Mouse (Mus musculus) Patski (cell line): Measurements from ENCODE around the gene Ipo8. TPM values are rescaled to one million over a fixed set of nuclear protein-coding genes. Genes with fewer than 3 reads are reported as not detected.

Experiments used
- ATAC-seq: fragments of 100-300 bp; one replicate; pipeline ENCODE4 v1.8.0; 2021
- CTCF ChIA-PET: fragments of 350-600 bp; sonication (Branson Sonifier 250); formaldehyde crosslinking; loops from one replicate; lab custom pipeline; 2022; ENCODE audit warnings: inconsistent platforms; lab: Charles Lee
- POLR2A ChIA-PET: fragments of 350-600 bp; sonication (Branson Sonifier 250); formaldehyde crosslinking; loops from one replicate; lab custom pipeline; 2022; ENCODE audit warnings: antibody characterized with exemption, inconsistent platforms; lab: Charles Lee
- DNase-seq: peaks from one replicate; pipeline ENCODE4 v3.0.0-alpha.2; 2011; ENCODE audit warnings: low read depth, low spot score
- H3K27me3 ChIP-seq: fragments of 371-371 bp; one replicate; pipeline ENCODE4 v1.5.1; 2021
- CTCF ChIP-seq: fragments of 100-300 bp; IDR thresholded peaks from one replicate; pipeline ENCODE4 v1.5.1; 2021
- in situ Hi-C: fragments of 300-500 bp; cut with MboI; formaldehyde crosslinking; loops from 3 replicates; pipeline ENCODE4 v1.11.1; 2018; ENCODE audit warnings: low pct_unique_long_range_greater_than_20kb, mixed read lengths
- polyA plus RNA-seq: library from polyadenylated mRNA; unstranded; gene quantifications from one replicate; pipeline ENCODE4 v1.2.3, GENCODE M21; 2021

Gene Ipo8
- polyA plus RNA-seq, result 51.6 TPM

DNA sequence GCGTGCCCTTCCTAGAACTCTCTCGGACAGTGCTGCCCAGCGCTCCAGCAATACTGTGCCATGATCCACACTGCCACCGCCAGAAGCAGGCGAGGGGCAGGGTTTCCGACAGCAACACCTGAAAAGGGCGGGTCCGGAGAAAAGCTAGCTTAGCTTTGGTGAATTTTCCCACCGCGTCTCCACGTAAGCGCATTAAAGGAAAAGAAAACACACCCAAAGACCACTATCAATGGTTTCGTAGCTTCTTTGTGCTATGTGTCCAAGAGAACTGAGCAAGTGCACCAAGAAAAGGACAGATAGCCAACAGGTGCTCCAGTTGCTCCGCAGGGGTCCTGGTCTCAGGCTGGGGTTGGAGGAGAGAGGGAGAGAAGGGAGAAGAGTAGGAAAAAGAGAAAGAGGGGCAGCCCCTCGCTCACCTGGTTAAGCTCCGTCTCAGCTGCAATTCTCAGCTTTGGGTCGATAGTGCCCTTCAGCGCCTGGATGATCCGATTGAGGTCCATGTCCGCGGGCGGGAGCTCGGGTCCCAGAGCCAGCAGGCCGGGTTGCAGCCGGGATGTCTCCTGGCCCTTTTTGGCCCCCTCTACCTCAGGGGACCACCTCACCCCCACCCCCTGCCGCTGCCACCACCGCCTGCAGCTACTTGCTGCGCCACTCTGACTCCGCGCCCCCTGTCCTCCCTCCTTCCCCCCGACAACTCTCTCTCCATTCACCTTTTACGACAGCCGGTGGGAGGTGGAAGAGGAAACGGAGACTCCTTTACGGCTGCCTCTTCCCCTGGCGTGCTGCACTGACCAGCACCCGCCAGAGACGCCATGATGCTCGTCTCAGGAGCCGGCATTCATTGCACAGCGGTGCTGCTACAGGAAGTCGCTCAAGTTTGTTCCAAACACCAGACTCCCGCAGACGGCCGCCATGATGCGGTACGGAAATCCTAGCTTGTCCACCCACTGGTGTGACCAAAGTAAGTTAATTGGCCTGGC lies at the start of gene Ipo8:
Gene Ipo8, minus strand, starts transcription at position 720 of the 980 bp plus-strand sequence.
- no peak for TF ChIP-seq CTCF
- POLR2A ChIA-PET, result interaction anchor here (0.7 kb wide), 1 partner anchor 12 kb away, joined by 5 read pairs; no protein-coding TSS in a partner anchor
- peak; percentile 100 for ATAC-seq
- H3K27me3 ChIP-seq, result no peaks in the 10 kb centered on the region
- in situ Hi-C loops, result no loop called here
- CTCF ChIA-PET, result interaction anchor here (1.4 to 1.5 kb wide), 2 partner anchors 20 to 27 kb away, joined by 3 read pairs; no protein-coding TSS in a partner anchor
- peak; percentile 63 for DNase-seq

DNA sequence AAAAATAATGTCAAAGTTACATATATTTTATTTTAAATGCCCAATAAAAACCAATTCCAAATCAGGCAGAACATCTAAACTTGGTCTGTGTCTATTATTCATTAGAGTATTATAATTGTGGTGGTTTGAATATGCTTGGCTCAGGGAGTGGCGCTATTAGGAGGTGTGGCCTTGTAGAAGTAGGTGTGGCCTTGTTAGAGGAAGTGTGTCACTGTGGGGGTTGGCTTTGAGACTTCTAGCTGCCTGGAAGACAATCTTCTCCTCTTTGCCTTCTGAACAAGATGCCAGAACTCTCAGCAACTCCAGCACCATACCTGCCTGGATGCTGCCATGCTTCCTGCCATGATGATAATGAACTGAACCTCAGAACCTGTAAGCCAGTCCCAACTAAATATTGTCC lies 42.6 kb upstream of the Ipo8 start:
- DNase-seq (no peak), ATAC-seq (no peak)
- TF ChIP-seq CTCF, result no peak
- ChIA-PET CTCF (no interaction called here), POLR2A (no interaction called here)
- no peaks in the 10 kb centered on the region for H3K27me3 ChIP-seq
- in situ Hi-C loops, result no loop called here

DNA sequence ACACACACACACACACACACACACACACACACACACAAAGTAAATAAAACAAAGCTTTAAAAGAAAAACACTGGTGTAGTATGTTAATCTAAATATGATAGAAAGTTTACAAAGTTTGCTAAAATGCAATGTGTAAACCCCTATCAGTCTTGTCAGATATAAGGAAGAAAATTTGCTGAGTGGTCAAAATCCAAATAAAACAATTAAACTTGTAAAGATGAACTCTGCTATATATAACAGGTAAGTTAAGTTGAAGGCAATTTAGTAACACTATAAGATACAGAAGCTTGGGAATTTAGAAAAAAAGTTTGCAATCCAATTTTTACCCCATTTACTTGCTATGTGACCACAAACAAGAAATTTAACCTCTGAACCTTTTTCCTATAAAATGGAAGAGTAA lies 14.4 kb upstream of the Ipo8 start:
- no peaks in the 10 kb centered on the region for H3K27me3 ChIP-seq
- CTCF ChIA-PET, result no interaction called here
- ATAC-seq (no peak), DNase-seq (no peak)
- no peak for TF ChIP-seq CTCF
- POLR2A ChIA-PET, result no interaction called here
- in situ Hi-C loops, result no loop called here

DNA sequence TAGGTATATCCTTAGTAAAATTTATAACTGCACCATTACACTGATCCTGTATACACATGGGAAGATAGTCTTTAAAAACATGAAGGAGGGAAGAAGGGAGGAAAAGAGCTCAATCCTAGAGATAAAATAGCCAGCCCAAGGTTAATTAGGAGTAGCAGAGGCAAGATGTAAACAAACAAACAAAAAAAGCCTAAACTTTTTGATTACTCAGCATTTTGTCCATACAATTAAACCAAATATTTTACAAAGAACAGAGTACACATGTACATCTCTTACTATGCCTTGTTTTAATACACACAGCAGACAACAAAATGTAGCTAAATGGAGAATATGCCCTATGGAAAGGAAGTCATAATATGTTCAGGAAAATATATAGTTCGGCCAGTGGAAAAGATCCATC lies 10.5 kb upstream of the Ipo8 start:
- ATAC-seq, result no peak
- H3K27me3 ChIP-seq, result no peaks in the 10 kb centered on the region
- POLR2A ChIA-PET, result no interaction called here
- DNase-seq, result no peak
- CTCF ChIA-PET, result interaction anchor here (1.1 kb wide), 1 partner anchor 48 kb away, joined by 3 read pairs; no protein-coding TSS in a partner anchor
- no peak for TF ChIP-seq CTCF
- in situ Hi-C loops, result no loop called here

DNA sequence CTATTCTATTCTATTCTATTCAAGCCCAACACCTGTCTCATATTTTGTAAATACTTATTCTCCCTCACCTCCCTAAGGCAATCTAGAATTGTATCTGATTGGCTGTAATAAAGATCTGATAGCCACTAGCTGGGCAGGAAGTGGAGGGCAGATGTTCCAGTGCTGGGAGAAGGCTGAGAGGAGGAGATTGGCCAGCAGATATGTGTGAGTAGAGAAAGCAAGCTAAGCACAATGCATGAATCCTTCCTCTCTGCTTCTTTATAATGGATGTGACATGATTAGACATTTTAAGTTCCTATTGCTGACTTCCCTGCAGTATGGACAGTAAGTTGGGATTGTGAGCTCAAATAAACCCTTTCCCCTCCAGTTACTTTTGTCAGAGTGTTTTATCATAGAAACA lies 7.2 kb upstream of the Ipo8 start:
- ChIA-PET CTCF (no interaction called here), POLR2A (no interaction called here)
- TF ChIP-seq CTCF, result no peak
- in situ Hi-C loops, result no loop called here
- DNase-seq (no peak), ATAC-seq (no peak)
- no peaks in the 10 kb centered on the region for H3K27me3 ChIP-seq

DNA sequence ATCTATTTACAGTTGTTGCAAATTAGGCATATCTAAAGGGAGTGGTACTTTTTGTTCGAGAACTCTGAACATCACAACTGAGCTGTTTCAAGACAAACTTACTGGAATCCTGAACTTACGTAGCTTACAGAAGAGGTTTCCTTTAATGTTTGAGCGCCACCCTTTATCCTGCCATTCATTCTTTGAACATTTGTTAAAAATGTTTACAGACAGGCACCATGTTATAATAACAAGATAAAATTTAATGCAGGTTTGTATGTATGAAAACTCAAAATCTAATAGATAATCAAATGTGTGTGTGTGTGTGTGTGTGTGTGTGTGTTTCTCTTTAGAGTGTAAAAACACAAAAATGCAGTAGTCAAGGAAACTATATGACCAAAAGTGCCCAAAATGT lies 458 bp upstream of the Ipo8 start:
- POLR2A ChIA-PET, result no interaction called here
- CTCF ChIA-PET, result interaction anchor here (1.4 kb wide), 1 partner anchor 21 kb away, joined by 3 read pairs; no protein-coding TSS in a partner anchor
- H3K27me3 ChIP-seq, result no peaks in the 10 kb centered on the region
- ATAC-seq (no peak), DNase-seq (no peak)
- no peak for TF ChIP-seq CTCF
- in situ Hi-C loops, result no loop called here

DNA sequence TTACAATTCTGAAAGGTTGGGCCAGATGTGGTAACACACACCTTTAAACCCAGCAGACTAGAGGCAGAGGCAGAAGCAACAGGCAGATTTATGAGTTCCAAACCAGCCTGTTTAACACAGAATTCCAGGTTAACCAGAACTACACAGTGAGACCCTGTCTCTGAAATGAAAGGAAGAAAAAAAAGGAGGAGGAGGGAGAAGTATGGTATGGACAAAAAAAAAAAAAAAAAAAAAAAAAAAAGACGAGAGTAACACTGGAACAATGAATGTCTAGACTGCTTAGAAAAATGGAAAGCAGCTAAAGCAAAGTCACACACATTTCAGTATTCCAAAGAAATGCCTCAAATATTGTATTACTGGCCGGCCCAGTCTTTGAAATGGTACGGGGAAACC lies 916 bp downstream of the Ipo8 start:
- in situ Hi-C loops, result no loop called here
- H3K27me3 ChIP-seq, result no peaks in the 10 kb centered on the region
- no peak for DNase-seq
- TF ChIP-seq CTCF, result no peak
- ChIA-PET CTCF (interaction anchor here (1.4 to 1.5 kb wide), 2 partner anchors 19 to 26 kb away, joined by 3 read pairs; no protein-coding TSS in a partner anchor), POLR2A (interaction anchor here (0.7 kb wide), 1 partner anchor 13 kb away, joined by 5 read pairs; no protein-coding TSS in a partner anchor)
- ATAC-seq, result no peak

DNA sequence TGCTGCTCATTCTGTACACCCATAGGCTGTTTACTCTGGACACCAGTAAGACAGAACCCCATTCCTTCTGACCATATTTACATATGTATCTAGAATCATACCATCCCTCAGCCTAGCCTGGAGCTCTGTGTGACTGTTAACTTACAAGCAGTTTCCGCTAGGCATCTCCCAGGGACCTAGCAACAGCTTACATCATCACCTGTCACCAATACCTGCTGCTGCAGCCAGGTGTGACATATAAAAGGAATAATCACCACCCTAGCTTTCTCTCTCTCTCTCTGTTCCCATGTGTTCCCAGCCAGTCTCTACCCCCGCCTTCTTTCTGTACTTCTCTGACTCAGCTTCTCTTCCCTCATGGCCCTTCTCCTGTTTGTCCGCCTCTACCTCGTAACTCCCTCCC lies 5.1 kb downstream of the Ipo8 start:
- ChIA-PET POLR2A (no interaction called here), CTCF (no interaction called here)
- in situ Hi-C loops, result no loop called here
- TF ChIP-seq CTCF, result no peak
- DNase-seq (no peak), ATAC-seq (no peak)
- H3K27me3 ChIP-seq, result no peaks in the 10 kb centered on the region

DNA sequence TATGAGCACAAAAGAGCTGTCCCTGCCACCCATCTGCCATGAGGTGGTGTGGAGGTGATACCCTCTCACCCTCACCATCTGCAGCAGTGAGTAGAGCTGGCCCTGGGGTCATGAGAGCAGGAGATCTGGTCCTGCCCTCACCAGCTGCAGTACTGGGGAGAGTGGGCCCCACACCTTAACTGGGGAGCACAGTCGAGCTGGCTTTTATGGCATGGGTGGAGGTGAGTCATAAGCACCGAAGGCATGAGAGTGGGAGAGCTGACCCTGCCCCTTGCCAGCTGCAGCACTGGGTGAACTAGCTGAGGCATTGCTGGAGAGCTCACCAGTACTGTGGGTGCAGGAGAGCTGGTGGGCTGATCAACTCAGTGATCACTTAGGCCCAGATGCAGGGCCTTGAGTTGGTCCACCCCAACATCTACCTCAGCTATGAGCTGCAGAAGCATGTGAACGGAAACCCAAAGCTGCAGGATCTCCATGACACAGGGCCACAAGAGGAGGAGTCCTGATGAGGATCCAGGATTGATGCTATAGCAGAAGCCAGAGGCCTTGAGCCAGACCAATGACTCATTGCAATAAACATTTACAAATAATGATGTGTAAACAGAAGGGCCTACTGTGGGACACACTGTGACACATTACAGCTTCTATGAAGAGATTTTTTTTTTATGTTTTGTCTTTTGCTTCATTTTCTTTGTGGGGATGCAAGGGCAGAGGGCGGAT lies 12.5 kb downstream of the Ipo8 start:
- in situ Hi-C loops, result no loop called here
- DNase-seq (no peak), ATAC-seq (peak; percentile 21)
- TF ChIP-seq CTCF, result no peak
- ChIA-PET POLR2A (interaction anchor here (1.0 kb wide), 1 partner anchor 16 kb away, joined by 4 read pairs; no protein-coding TSS in a partner anchor), CTCF (interaction anchor here (1.1 kb wide), 1 partner anchor 10 kb away, joined by 4 read pairs; no protein-coding TSS in a partner anchor)
- H3K27me3 ChIP-seq, result no peaks in the 10 kb centered on the region

DNA sequence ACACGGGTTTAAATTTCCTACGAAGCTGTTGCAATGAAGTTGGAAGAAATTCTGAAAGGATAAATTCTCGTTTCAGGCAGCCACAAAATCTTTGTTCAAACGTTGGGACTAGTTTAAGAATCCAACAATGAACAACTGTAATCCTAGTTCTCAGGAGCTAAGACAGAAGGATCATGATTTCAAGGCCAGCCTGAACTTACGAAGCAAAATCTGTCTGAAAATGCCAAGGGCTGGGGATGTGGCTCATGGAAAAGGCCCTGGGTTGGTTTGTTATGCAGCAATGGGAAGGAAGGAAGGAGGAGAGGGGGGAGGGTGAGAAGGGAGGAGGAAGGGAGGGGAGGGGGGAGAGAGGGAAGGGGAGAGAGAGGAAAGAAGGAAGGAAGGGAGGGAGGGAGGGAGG lies 14.5 kb downstream of the Ipo8 start:
- no peak for TF ChIP-seq CTCF
- ChIA-PET POLR2A (no interaction called here), CTCF (no interaction called here)
- H3K27me3 ChIP-seq, result no peaks in the 10 kb centered on the region
- DNase-seq (no peak), ATAC-seq (no peak)
- in situ Hi-C loops, result no loop called here
